Mouse (Mus musculus): ENCODE measurements around the gene Adamtsl3.
"Not testable (repeated sequence)": the region's sequence is repeated elsewhere in the genome, so short reads cannot be mapped to it uniquely, and the experiment has no call there.

Adamtsl3 gene

DNA sequence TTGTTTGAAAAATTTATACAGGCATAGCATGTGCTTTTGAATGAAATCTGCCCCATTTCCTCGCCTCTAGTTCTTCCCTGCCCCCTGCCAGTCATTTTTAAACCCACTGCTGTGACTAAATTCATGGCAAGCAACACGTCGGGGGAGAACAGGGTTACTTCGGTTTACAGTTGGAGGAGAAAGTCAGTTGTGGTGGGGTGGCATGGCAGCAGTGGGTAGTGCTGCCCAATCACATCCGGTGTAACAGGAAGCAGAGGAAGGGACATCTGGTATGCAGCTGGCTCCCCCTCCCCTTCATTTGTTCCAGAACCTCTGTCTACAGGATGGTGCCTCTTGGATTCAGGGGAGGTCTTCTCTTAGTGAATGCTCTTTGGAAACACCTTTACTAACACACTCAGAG lies 25.6 kb downstream of the Adamtsl3 start:
- no peak for ATAC-seq (ENCODE audit: low TSS enrichment)

DNA sequence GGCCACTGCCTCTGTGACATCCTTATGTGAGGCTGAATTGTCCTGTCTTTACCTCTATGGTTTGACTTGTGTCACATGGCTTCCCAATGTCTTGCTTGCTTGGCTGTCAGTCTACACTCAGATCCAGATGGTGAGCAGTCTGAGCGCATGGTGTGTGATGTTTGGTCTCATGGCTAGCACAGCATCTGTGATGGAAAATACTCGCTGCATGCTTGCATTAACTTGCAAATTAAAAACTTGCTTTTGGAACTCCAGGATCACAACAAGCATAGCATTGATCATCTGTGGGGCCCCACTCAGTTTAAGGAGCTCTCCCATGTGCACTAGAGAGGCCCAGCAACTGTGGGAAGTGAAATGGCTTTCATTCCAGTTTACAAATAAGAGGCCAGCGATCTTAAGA lies 29.1 kb downstream of the Adamtsl3 start:
- no peak for ATAC-seq (ENCODE audit: low TSS enrichment)

DNA sequence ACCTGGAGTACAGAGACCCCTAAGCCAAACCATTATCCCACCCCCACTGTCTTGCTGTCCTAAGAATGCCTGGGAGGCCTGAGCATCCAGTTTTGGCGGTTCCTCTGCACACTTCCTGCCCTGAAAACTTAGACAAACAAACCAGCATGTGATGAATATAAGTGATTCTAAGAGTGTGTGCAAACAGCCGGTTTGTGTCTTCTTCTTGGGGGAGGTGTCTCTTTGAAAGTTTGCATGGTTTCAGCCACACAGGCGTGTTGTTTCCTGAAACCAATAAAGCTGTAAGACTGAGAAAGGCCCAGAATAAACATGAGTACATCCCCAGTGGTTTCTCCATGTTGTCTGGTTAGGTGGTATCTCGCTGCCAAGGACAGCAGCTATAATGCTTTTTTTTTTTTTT lies 30.6 kb downstream of the Adamtsl3 start:
- ATAC-seq (ENCODE audit: low TSS enrichment) = no peak

DNA sequence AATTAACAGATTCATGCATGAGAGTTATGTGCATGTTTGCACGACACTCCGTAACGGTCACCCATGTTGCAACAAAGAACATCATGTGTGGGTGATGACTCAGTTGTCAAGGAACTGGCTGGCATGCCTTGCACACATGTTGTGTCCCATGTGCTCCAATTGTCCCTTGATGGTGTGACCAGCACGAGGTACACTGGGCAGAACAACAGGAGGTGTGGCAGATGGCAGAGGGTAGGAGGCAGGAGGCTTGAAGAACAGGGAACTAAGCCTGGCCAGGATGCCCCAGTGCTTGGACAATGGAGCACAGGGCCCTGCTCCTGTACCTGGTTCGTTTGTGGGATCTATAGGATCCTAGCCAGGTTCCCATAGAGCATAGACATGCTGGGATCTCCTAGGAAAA lies 31.0 kb downstream of the Adamtsl3 start:
- no peak for ATAC-seq (ENCODE audit: low TSS enrichment)

DNA sequence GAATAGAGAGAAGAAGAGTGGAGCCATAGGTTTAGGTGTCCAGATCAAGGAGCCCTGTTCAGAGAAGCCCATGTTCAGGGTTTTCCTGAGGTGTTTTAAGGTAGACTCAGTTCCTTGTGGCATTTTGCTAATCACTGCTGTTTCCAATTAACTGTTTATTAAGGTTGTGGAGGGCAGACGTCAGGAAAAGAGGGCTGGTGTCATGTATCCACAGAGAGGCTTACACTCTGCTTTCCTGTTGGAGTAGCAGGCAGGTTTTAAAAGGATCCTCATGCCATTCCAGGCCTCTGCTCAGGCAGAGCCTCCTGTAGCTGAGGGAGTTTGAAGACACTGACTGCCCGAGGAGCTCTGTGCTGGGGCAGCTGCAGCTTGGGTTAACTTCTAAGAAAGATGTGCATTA lies 32.6 kb downstream of the Adamtsl3 start:
- no peak for ATAC-seq (ENCODE audit: low TSS enrichment)

DNA sequence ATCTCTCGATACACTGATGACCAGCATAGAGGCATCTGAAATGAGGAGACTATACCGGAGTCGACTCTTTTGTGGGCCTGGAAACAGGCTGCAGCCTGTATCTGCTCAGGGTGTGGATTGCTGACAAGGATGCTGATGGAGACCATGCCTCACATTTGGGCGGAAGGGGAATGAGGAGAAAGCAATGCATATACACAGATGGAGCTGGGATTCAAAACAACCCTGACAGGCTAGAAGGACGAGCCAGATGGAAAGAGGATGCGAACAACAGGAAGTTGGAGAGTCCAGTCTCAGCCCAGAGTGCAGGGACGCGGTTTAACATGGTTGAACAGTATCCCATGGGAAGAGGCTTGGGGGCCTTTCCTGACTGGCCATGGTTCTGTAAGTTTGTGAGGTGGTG lies 34.6 kb downstream of the Adamtsl3 start:
- no peak for ATAC-seq (ENCODE audit: low TSS enrichment)

DNA sequence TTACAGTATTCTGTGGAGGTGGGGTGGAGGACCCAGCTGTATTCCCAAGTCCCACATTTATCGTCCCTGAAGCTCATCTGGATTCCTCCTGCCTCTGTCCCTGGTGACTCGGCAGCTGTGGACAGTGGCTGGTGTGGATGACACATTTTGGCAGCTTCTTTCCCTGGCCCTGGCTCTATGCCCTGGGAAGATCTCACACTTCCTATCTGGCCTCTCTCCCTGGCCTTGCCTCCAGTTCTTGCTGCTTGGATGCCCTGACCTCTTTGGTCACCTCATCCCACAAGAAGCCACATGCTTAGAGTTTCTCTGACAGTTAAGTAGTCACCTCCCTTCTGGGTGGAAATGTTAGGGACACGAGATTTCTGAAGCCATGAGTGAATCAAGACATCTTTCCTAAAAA lies 35.9 kb downstream of the Adamtsl3 start:
- ATAC-seq (ENCODE audit: low TSS enrichment) = no peak

DNA sequence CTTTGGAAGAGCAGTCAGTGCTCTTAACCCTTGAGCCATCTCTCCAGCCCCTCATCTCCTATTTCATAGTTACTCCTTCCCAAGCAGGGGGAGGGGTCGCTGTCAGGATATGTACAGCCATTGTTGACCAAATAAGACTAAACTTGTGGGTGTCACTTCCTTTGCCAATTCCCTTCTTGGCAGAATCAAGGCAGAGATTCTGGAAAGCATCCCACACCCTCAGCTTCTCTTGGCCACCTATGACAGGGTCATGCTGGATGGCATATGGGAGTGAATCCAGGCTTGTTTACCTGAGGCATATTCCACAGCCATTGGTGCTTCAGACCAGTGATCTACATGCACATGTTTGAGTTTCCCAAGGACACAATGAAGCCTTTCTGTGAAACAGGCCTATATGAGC lies 42.8 kb downstream of the Adamtsl3 start:
- no peak for ATAC-seq (ENCODE audit: low TSS enrichment)

DNA sequence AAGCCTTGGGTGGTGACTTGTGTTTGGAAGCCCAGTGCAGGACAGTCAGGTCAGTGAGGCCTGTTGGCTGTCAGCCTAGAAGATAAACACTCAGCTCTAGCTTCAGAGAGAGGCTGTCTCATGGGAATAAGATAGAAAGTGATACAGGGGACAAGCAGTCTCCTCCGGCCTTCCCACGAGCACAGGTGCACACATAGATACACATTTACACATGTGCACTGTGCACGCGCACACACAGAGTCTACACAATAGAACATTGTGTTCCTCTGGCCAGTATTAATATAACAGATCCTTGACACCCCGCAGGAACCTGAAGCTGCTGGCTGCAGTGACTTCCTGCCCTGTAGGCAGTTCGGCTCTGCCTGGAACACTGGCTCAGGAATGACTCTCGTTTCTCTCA lies 44.3 kb downstream of the Adamtsl3 start:
- ATAC-seq (ENCODE audit: low TSS enrichment) = no peak

DNA sequence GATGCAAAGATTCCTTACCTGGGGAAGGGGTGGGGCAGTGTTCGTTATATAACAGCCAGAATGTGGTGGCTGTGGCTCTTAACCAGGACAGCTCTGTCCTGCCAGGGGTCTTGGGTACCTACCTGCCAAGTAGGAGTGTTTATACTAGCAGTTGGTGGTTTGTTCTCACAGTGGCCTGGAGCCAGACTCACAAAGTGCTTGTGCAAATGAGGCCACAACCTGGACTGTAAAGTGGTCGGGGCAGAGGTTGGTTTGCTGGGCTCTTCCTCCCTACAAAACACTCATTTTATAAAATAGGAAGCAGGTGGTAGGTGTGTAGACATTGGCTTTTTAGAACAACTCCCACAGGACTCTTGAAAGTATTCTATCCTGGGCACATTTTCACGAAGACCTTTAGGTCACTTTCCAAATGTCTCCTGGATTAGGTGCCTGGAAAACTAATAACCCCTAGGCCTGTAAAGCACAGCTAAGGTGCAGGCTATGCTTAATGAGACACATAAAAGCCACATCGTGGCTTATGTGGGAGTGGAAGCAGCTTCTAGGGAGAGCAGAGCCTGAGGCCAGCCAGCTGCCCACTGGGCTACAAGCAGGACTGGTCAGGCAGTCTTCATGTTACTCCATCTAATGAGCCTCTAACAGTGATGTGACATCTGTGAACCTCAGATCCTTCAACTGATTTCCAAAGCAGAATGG lies 47.5 kb downstream of the Adamtsl3 start:
- no peak for ATAC-seq (ENCODE audit: low TSS enrichment)

DNA sequence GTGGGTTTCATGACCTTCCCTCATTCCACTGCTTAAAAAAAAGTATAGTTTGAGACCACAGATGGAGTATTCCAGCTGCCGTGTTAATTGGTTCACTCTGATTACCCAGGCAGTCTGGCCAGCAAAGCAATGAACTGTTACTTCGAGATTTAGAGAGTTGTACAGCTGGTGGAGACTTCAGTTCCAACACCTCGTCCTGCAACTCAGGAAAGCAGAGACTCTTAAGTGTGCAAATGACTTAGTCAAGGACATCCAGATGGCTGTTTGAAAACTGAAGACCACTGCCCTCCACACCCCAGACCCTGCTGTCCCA lies 48.0 kb downstream of the Adamtsl3 start:
- ATAC-seq (ENCODE audit: low TSS enrichment) = no peak

DNA sequence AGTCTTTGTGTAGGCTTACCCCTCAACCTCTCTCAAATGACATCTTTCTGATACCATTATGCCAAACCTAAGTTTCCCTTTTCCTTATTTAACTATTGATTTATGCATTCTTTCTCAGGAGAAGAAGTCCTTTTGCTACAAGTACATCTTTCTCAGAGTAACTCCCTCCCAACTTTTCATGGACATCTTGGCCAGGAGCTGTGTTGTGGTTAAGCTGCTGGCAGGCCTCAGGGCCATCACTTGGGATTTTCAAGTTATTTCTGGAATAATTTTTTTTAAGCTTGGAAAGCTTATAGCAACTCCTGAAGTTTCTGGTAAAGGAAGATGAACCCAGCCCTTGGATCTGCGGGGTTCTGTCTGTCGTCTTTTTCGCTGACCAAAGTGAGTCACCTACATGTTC lies 51.6 kb downstream of the Adamtsl3 start:
- ATAC-seq (ENCODE audit: low TSS enrichment) = no peak

DNA sequence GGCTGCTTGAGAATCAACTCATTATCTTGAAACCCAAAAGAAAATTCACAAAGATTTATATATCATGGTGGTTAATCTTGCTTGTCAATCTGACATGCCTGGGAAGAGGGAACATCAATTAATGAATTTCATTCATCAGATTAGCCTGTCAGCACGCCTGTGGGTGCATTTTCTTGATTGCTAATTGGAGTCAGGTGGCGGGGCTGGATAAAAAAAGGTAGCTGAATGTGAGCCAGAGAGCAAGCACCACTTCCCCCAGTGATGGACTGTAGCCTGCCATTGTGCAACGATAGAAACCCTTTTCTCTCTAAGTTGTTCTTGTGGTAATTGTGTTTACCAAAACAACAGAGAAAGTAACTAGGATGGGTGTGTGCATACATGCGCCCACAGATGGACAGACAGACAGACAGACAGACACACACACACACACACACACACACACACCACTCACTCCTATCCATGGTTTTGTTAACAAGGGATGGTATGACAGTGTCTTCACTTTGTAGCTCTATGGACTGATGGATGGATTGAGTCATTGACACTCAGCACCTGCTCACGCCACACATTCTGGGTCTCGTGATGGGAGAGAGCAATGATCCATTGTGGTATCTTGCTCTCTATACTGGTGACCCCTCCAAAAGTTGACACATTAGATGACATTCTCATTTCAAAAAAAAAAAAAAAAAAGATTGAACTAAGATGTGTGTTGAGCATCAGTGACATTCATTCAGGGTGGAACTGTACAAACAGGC lies 59.1 kb downstream of the Adamtsl3 start:
- no peak for ATAC-seq (ENCODE audit: low TSS enrichment)

DNA sequence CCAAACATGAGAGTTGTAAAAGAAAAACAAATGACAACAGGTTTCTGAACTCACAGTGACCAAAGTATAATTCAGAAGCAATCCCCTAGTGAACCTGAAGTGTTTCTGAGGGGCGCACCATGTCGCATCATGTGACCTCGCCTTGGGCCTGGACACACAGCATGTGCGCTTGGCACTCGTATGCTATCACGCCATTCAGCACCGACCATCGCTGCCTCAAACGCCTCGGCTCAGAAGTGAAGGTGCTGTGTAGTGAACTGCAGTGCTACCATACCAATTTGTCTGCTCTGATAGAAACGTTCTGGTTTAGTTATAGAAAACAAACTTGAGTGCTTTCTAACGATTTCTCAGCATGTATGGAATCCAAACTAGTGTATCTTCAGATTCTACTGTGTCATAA lies 59.7 kb downstream of the Adamtsl3 start:
- ATAC-seq (ENCODE audit: low TSS enrichment) = no peak

DNA sequence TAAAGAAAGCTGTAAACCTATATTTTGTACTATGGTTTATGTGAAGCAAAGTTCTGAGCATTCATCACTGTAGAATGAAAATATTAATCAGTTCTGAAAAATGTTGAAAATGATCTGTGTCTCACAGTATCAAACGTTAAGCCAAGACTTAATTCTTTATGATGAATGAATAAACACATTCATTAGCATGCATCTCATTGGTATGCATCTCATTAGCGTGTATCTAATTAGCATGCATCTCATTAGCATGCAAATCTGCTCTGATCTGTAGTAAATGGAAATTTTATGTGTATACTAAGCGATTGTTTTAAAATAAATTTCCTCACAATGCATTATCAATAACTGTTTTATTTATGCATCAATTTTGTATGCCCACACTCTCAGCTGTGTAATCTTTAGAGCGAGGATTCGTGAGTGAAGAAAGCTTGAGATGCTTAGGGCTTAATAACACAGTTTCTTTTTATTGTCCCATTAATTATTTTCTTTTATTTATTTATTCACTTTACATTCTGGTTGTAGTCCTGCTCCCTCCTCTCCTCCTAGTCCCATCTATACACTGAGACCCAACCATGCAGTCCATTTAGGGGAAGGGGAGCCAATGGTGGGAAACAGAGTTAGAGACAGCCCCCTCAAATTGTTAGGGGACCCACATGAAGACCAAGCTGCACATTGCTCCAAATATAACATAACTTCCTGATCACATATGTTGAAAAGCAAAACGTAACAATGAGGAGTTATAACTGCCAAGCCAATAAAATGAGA lies 60.4 kb downstream of the Adamtsl3 start:
- no peak for ATAC-seq (ENCODE audit: low TSS enrichment)

DNA sequence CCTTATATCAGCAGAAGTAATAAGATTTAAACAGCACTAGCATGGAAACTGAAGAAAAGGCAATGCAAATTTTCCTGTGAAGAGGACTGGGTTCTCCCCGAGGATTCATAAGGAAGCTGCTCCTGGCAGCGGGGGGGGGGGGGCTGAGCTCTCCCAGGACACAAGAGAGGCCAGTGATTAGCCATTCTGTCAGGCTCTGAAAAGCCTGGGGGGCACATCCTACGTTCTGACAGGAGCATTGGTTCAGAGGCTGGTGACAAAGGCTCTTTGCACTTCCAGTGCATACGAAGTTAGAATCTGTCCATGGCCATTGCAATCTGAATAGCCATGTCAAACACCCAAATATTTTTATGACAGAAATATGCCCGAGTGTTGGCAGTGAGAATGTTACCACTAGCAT lies 61.4 kb downstream of the Adamtsl3 start:
- no peak for ATAC-seq (ENCODE audit: low TSS enrichment)

DNA sequence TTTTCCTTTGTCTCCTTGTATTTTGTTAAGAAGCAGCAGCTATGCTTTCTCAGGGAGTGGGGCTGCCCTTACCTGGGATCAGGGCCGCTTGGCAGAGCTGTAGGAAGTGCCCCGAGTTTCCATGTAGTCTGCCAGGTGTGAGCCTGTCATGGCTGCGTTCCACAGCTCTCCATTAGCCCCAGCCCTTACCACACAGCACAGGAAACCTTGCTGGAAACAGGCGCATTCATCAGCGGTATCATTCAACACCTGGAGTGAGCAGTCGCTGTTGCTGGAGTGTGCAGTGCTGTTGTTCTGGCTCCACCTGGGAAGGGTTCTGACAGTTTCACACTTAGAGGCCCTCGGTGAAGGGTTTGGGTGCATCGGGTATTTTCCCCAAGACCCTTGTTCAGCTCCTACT lies 62.1 kb downstream of the Adamtsl3 start:
- ATAC-seq (ENCODE audit: low TSS enrichment) = no peak

DNA sequence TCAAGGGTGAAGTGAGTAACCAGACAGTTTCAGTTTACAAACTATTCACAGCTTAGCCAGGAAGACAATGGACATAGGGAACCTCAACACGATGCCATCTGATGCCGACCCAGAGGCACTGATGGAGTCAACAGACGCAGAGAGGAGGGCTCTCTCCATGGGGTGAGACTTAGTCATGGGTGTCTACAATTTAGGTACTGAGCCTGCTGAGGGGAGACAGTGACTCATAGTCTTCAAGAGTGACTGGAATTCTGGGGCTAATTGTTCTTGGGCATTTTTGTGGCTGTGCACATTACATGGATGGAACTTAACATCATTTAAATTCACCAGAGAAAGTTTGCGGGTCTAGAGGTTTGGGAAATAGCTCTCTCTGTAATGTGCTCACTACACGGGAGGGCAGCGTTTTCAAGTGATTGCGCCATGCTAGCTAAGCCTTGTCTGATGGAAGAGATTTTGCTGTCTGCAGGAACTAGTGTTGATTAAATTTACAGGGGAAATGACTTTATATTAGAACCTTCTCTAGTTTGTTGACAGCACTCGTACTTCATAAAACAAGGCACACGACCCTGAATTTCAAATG lies 70.1 kb downstream of the Adamtsl3 start:
- ATAC-seq (ENCODE audit: low TSS enrichment) = no peak

DNA sequence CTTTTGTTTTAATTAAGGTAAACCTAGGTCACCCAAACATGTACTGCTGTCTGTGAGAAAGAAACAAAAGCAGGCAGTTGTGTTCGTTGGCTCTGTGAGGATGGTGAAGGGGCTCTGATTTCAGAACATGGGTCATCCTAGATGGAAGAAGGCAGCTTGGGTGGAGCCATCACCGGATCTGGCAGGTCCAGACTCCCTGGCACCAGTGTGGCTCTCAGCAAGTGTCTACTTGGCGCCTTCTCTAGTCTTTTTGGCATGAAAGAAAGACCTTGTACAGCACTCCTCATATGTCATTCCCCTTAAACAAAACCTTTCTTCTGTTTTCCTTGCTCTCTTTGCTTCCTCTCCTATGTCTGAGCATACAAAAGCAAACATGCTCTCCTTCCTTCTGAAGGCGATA lies 75.5 kb downstream of the Adamtsl3 start:
- no peak for ATAC-seq (ENCODE audit: low TSS enrichment)

DNA sequence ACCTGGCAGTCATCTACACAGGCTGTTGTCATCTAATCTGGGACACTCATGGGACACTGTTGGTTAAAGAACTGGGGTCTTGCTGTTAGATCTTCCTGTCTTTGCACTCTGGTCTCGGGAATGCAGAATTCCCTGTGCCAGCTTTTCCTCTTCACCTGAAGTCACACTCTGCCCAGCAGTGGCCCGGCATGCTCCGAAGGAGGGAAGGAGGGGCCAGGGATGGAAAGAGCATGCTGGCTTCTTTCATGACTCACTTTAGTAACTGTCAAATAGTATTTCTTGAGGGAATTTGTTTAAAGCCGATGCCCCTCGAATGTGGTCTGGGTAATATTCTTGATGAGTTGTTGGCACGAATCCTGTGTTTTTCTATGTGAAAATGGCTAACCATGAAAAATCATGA lies 81.2 kb downstream of the Adamtsl3 start:
- no peak for ATAC-seq (ENCODE audit: low TSS enrichment)

DNA sequence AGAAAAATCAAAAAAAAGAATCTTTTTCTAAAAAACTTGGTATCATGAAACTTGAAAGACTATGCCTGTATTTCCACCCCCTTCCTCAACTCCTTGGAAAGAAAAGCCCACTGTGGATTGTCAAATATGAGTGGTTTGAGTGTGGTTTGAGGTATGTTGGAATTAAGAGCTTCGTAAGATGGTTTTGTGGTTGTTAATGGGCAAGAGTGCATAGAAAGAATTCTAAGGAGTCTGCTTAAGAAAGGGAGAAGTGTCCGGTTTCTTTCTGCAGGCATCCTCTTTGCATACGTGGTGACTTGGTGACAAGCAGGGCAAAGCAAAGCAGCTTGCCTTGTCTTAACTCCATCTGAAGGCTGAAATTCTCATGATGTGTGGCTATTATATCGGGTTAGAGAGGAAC lies 81.6 kb downstream of the Adamtsl3 start:
- no peak for ATAC-seq (ENCODE audit: low TSS enrichment)

DNA sequence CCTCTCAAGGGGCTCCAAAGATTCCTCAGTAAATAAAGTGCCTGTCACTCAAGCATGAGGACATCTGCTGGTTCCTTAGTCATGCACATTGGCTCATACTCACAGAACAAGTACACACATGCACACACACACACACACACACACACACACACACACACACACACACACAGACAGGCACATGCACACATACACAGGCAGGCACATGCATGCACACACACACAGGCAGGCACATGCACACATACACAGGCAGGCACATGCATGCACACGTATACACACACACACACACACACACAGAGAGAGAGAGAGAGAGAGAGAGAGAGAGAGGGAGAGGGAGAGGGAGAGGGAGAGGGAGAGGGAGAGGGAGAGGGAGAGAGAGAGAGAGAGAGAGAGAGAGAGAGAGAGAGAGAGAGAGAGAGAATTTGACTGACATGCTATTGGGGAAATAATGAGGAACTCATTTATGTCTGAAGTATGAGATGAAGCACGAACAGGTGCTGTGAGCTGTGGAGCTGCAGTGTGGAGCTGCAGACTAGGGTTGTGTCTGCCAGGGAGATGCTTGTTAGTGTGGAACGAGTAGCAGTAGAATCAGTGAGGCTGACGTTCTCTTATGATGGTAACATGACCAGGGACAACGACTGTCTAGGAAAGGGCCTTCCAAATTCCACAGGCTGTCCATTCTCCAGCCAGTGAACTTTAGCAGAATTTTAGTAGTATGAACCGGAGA lies 85.0 kb downstream of the Adamtsl3 start:
- ATAC-seq (ENCODE audit: low TSS enrichment) = not testable (repeated sequence)
